Mouse (Mus musculus) forebrain, embryonic 11.5 days (tissue): ENCODE measurements around the gene Gm44511. TPM values are rescaled to one million over a fixed set of nuclear protein-coding genes. Genes with fewer than 3 reads are reported as not detected.

ENCODE experiments used
- ATAC-seq: fragments of 200-750 bp; cut with Nextera tagmentation; replicated peaks from 2 replicates; pipeline ENCODE4 v1.8.0; 2017; ENCODE audit warnings: moderate TSS enrichment; ENCODE audit not compliant: low FRiP score
- DNase-seq: peaks from one replicate; pipeline ENCODE4 v3.0.0-alpha.2; 2017; ENCODE audit warnings: low spot score
- H3K27ac ChIP-seq: fragments of 300-500 bp; sonication (generic); 2 replicates; pipeline ENCODE4 v1.5.1; 2014; ENCODE audit warnings: low read depth, low read length
- H3K27me3 ChIP-seq: fragments of 300-500 bp; sonication (generic); 2 replicates; pipeline ENCODE4 v1.6.1; 2014; ENCODE audit warnings: mild to moderate bottlenecking, low read length, mixed read lengths; ENCODE audit not compliant: control insufficient read depth, insufficient read depth
- H3K36me3 ChIP-seq: fragments of 300-500 bp; sonication (generic); 2 replicates; pipeline ENCODE4 v1.6.1; 2014; ENCODE audit warnings: mild to moderate bottlenecking, low read length, moderate library complexity, mixed read lengths; ENCODE audit not compliant: control insufficient read depth, insufficient read depth
- H3K4me1 ChIP-seq: fragments of 300-500 bp; sonication (generic); replicated peaks from 2 replicates; pipeline ENCODE4 v1.6.1; 2014; ENCODE audit warnings: low read length, mixed read lengths; ENCODE audit not compliant: control insufficient read depth, insufficient read depth
- H3K4me2 ChIP-seq: fragments of 300-500 bp; sonication (generic); 2 replicates; pipeline ENCODE4 v1.6.1; 2014; ENCODE audit warnings: low read depth, mild to moderate bottlenecking, low read length, moderate library complexity, mixed read lengths; ENCODE audit not compliant: severe bottlenecking
- H3K4me3 ChIP-seq: fragments of 300-500 bp; sonication (generic); 2 replicates; pipeline ENCODE4 v1.5.1; 2014; ENCODE audit warnings: low read depth, low read length
- H3K9ac ChIP-seq: fragments of 300-500 bp; sonication (generic); 2 replicates; pipeline ENCODE4 v1.6.1; 2014; ENCODE audit warnings: low read length
- H3K9me3 ChIP-seq: fragments of 300-500 bp; sonication (generic); 2 replicates; pipeline ENCODE4 v1.6.1; 2016; ENCODE audit warnings: low read length, mixed read lengths; ENCODE audit not compliant: control insufficient read depth
- WGBS: fragments of 180-500 bp; shearing (Covaris S2); extraction: QIAGEN DNeasy Blood & Tissue Kit; methylation state at CpG from one replicate; pipeline ENCODE4 v1.1.7; 2014; 5-methylcytosine and 5-hydroxymethylcytosine counted together
- polyA plus RNA-seq: library from polyadenylated mRNA; unstranded; fragments of >200 nt; fragmentation: Nextera tagmentation; extraction: Ambion mirVana; gene quantifications from 2 replicates; pipeline ENCODE4 v1.2.1, GENCODE M21; 2014

The Gm44511 gene
- polyA plus RNA-seq: not detected in 2 replicates

- Histone ChIP-seq H3K4me2 (no peak within 1 kb of the TSS), H3K36me3 (no peaks in the 10 kb centered on the region), H3K9ac (no peak within 1 kb of the TSS), H3K4me1 (no peaks in the 10 kb centered on the region), H3K9me3 (no peaks in the 10 kb centered on the region), H3K27me3 (no peaks in the 10 kb centered on the region), H3K27ac (no peak within 1 kb of the TSS), H3K4me3 (no peak within 1 kb of the TSS)
- no peak for DNase-seq
- ATAC-seq: no peak
- WGBS: 86% methylated on average over 6 of the region's 6 CpGs
These were observed at the start of gene Gm44511, which contains the start of gene Klrb1b for GRCm38 (mm10) chr6:128826132-128826531. Gene Gm44511 (minus strand): TSS chr6:128826315. Gene Klrb1b (minus strand): TSS chr6:128826331.

GRCm38 (mm10) chr6:128871910-128872610 is 45.9 kb upstream of the Gm44511 start:
- Histone ChIP-seq H3K4me1 (no peaks in the 10 kb centered on the region), H3K4me2 (no peak overlapping the region), H3K27me3 (no peaks in the 10 kb centered on the region), H3K9me3 (no peaks in the 10 kb centered on the region), H3K9ac (no peak overlapping the region), H3K27ac (no peak overlapping the region), H3K36me3 (no peaks in the 10 kb centered on the region), H3K4me3 (no peak overlapping the region)
- no peak for ATAC-seq
- no peak for DNase-seq
- 93% methylated on average over 1 of the region's 1 CpGs for WGBS

GRCm38 (mm10) chr6:128868861-128869260 is 42.7 kb upstream of the Gm44511 start:
- ATAC-seq: no peak
- no peaks in the 10 kb centered on the region for H3K4me1 ChIP-seq
- no peaks in the 10 kb centered on the region for H3K36me3 ChIP-seq
- WGBS: 9% methylated on average over 3 of the region's 3 CpGs
- H3K27ac ChIP-seq: no peak overlapping the region
- no peak overlapping the region for H3K9ac ChIP-seq
- H3K27me3 ChIP-seq: no peaks in the 10 kb centered on the region
- DNase-seq: no peak
- H3K4me3 ChIP-seq: no peak overlapping the region
- H3K9me3 ChIP-seq: no peaks in the 10 kb centered on the region
- H3K4me2 ChIP-seq: no peak overlapping the region

- Histone ChIP-seq H3K4me3 (no peak overlapping the region), H3K36me3 (no peaks in the 10 kb centered on the region), H3K27me3 (no peaks in the 10 kb centered on the region), H3K9me3 (no peaks in the 10 kb centered on the region), H3K4me2 (no peak overlapping the region), H3K4me1 (no peaks in the 10 kb centered on the region), H3K27ac (no peak overlapping the region), H3K9ac (no peak overlapping the region)
- DNase-seq (no peak), ATAC-seq (no peak)
- WGBS: 83% methylated on average over 2 of the region's 2 CpGs
These were observed 31.9 kb upstream of the Gm44511 start for GRCm38 (mm10) chr6:128857976-128858375.

- Histone ChIP-seq H3K4me2 (no peak overlapping the region), H3K4me3 (no peak overlapping the region), H3K9ac (no peak overlapping the region), H3K27ac (no peak overlapping the region), H3K4me1 (no peaks in the 10 kb centered on the region), H3K36me3 (no peaks in the 10 kb centered on the region), H3K9me3 (no peaks in the 10 kb centered on the region), H3K27me3 (no peaks in the 10 kb centered on the region)
- 86% methylated on average over 5 of the region's 5 CpGs for WGBS
- ATAC-seq (no peak), DNase-seq (no peak)
These were observed 30.1 kb upstream of the Gm44511 start for GRCm38 (mm10) chr6:128856250-128856649.

- DNase-seq: no peak
- WGBS: 78% methylated on average over 1 of the region's 1 CpGs
- H3K4me2 ChIP-seq: no peak overlapping the region
These were observed 29.4 kb upstream of the Gm44511 start for GRCm38 (mm10) chr6:128855477-128855876.

GRCm38 (mm10) chr6:128854895-128855294 is 28.8 kb upstream of the Gm44511 start:
- ATAC-seq: no peak
- Histone ChIP-seq H3K4me2 (no peak overlapping the region), H3K27me3 (no peaks in the 10 kb centered on the region), H3K4me1 (no peaks in the 10 kb centered on the region), H3K4me3 (no peak overlapping the region), H3K9ac (no peak overlapping the region), H3K36me3 (no peaks in the 10 kb centered on the region), H3K9me3 (no peaks in the 10 kb centered on the region), H3K27ac (no peak overlapping the region)
- DNase-seq: no peak
- 98% methylated on average over 3 of the region's 3 CpGs for WGBS

More at GRCm38 (mm10) chr6:128855477-128855876, 29.4 kb upstream of the Gm44511 start:
- H3K9ac ChIP-seq: no peak overlapping the region
- no peaks in the 10 kb centered on the region for H3K27me3 ChIP-seq
- no peaks in the 10 kb centered on the region for H3K4me1 ChIP-seq
- ATAC-seq: no peak
- no peaks in the 10 kb centered on the region for H3K9me3 ChIP-seq
- no peaks in the 10 kb centered on the region for H3K36me3 ChIP-seq
- no peak overlapping the region for H3K27ac ChIP-seq
- no peak overlapping the region for H3K4me3 ChIP-seq

GRCm38 (mm10) chr6:128854024-128854820 is 28.1 kb upstream of the Gm44511 start:
- Histone ChIP-seq H3K4me2 (no peak overlapping the region), H3K4me3 (no peak overlapping the region), H3K36me3 (no peaks in the 10 kb centered on the region), H3K9ac (no peak overlapping the region; the same call in 1 of the 2 replicates), H3K27ac (no peak overlapping the region), H3K27me3 (no peaks in the 10 kb centered on the region), H3K4me1 (no peaks in the 10 kb centered on the region), H3K9me3 (no peaks in the 10 kb centered on the region)
- DNase-seq (peak; percentile 68), ATAC-seq (peak; percentile 84)
- WGBS: 42% methylated on average over 12 of the region's 12 CpGs
